Mouse (Mus musculus): Measurements from ENCODE around the gene Timp2.

Gene Timp2

GRCm38 (mm10) chr11:118287573-118287972, 68.0 kb downstream of the Timp2 start:
- no peak for DNase-seq

GRCm38 (mm10) chr11:118286434-118286833, 69.1 kb downstream of the Timp2 start:
- DNase-seq = no peak

- DNase-seq = no peak
Measured at GRCm38 (mm10) chr11:118285791-118286190, 69.7 kb downstream of the Timp2 start.

- no peak for DNase-seq
Measured at GRCm38 (mm10) chr11:118280218-118280617, 75.3 kb downstream of the Timp2 start.

GRCm38 (mm10) chr11:118276328-118276727, 79.2 kb downstream of the Timp2 start:
- DNase-seq = no peak

GRCm38 (mm10) chr11:118275092-118275491, 80.4 kb downstream of the Timp2 start:
- no peak for DNase-seq

DNA sequence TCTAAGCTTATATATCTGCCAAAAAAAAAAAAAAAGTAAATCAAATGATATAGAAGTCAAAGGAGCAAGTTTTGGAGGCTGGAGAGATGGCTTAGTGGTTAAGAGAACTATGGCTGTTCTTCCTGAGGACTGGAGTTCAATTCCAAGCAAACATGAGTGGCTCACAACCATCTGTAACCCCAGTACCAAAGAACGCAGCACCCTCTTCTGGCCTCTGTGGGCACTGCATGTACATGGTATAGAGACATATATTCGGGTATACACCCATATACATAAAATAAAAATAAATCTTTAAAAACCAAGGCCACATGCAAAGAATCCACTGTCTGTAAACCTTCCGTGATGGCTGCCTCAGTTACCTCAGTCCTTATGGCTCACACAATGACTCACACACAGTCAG, 85.7 kb downstream of the Timp2 start:
- DNase-seq = peak; percentile 25

DNA sequence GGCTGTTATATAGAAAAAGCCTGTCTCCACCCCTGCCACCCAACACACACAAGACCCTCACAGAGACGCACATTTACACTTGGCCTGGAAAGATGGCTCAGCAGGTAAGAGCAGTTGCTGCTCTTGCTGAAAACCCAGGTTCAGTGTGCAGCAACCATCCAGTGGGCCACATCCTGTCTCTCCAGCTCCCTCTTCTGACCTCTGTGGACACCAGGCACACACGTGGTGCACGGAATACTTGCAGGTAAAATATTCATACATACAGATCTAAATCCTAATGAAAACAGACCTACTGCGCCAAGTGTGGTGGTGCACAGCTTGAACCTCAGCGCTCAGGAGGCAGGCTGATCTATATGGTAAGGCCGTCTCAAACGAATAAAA, 88.9 kb downstream of the Timp2 start:
- no peak for DNase-seq

GRCm38 (mm10) chr11:118266044-118266665, 89.4 kb downstream of the Timp2 start:
- no peak for DNase-seq

DNA sequence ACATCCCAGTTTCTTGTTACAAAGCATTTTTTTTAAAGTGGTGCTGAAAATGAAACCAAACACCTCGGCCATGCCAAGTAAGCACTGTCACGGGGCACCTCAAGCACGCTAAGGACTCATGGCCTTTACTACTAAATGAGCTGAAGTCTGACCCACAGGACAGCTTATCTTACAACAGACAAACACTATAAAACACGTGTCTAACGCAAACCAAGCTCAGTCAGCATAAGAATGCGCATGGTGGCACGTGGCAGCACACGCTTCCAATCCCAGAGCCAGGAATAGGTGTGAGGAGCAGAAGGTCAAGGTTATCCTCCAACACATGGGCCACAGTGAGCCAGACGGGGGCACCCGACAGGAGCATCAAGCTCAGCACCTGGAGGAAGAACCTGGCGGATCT, 89.9 kb downstream of the Timp2 start:
- no peak for DNase-seq

- no peak for DNase-seq
Measured at GRCm38 (mm10) chr11:118263146-118263545, 92.4 kb downstream of the Timp2 start.

DNA sequence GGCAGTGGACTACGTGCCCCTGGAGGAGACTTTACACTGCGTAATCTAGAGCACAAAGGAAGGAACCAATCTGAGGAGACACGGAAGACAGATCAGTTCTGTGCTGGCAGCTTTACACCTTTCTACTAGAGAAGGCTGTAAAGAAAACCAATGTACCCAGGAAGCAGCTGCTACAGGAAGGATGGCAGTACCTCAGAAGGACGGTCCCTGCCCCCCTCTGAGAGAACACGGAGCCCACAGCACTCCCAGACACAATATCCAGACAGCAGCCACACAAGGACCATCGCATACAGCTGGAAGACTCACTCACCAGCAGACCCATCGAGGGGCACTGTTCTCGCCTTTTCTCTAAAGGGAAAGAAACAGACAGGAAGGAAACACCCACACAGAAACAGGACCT, 95.5 kb downstream of the Timp2 start:
- DNase-seq = no peak

GRCm38 (mm10) chr11:118259580-118259979, 96.0 kb downstream of the Timp2 start:
- DNase-seq = no peak

DNA sequence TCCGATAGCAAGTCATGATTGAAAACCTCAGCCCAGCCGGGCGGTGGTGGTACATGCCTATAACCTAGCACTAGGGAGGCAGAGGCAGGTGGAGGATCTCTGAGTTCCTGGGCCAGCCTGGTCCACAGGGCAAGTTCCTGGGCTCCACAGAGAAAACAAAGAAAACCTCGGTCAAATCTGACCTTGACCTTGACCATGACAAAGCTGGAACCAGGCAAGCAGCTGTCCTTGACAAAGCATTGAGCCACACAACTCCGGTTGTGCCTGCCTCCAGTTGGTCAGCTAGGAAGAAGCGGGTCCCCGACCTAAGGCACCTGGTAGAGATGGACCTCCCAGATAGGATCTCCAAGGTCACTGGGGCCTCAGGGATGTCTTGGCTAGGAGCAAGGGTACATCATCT, 99.2 kb downstream of the Timp2 start:
- no peak for DNase-seq

GRCm38 (mm10) chr11:118254159-118254951, 101.2 kb downstream of the Timp2 start:
- DNase-seq = peak; percentile 19

DNA sequence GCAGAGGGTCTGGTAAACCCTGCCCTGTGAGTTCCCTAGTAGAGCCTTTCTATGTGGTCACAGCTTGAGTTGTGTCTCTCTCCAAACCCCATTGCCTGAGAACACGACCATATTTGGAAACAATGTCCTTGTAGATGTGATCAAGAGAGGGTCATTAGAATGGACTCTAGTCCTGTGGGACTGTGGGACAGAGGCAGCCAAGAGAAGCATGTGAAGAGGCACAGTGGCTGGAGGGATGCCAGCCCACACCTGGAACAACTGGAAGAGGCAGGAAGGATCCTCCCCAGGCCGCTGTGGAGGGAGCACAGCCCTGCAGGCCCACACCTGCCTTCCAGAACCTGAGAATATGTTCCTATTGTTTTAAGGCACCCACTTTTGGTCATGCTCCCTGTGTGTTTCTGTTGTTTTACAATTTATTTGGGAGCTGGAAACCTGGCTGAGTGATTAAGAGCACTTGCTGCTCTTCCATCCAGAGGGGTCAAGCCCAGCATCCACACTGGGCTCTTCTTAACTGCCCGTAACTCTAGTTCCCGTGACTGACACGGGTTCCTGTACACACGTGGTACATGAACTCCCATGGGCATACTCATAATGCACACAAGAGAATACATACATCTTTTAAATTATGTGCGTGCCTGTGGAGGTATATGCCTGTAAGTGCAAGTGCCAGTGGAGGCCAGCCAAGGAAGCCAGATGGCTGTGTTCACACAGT, 101.9 kb downstream of the Timp2 start:
- DNase-seq = no peak

All from embryo, embryonic 11 days (tissue).